Mouse (Mus musculus) heart, postnatal 0 days (tissue): ENCODE data around the gene Gm9972.

ENCODE experiments used
- CTCF ChIP-seq: IDR thresholded peaks from 2 replicates; pipeline ENCODE4 v1.5.1; 2016; ENCODE audit warnings: antibody characterized with exemption, control low read depth, low read depth
- EP300 ChIP-seq: IDR thresholded peaks from 2 replicates; pipeline ENCODE4 v1.6.1; 2016; ENCODE audit warnings: antibody characterized with exemption, low read depth

GRCm38 (mm10) chr11:43035446-43035845 is at the start of gene Gm9972:
- no peak for TF ChIP-seq CTCF
- TF ChIP-seq EP300: no peak
